Mouse (Mus musculus): ENCODE measurements at regions not wholly inside any gene's neighbourhood (a gene's known extent, or its start where the extent isn't known, plus 50 kb on each side); places are given as distances from the start of the nearest gene placed in this dataset.

DNA sequence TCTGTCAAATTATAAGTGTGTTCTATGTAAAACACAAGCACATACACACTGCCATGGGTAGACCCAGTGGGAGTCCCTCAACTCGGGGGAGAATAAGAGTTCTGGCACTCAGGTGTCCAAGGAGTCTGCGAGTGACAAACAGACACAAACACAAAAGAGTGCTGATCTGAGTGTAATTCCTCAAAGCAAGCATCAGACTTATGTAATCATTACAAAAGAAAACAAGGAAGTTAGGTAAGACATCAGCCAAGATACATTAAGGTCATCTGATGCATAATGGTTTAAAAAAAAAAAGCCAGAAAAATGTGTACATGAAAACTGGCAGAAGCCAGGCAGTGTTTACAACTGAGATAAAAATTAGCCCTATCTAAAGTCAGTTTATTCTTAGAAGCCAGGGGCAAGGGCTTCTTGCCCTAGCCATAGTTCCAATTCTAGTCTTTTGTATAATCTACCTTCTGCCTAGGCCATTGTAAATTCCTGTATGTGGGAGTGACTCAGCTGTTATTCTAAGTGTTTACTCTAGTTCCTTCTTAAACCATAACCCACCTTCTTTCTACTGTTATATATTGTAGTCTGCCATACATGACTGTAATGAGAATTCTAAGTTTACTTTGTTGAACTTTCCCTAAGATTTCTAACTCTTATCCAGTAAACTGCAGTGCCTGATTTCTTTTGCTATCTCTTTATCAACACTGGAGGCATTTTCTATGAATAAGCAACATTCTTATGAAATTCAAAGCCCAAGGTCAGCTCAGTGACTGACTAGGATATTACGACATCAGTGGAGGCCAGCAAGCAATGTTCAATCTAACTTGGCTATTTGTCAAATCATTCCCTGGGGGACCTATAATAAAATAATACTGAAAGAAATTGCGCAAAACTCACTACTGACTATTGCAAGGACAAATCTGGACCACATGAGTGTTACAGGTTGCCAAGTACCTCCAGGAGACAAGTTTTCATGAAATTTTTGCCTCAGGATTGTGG lies 178.1 kb upstream of the Brinp3 start:
- TF ChIP-seq CTCF (conservative IDR thresholded peaks at IDR 0.05; ENCODE audit: insufficient read depth, insufficient read length, low read depth, low read length) (no peak), POLR2A (IDR thresholded peaks at IDR 0.05; ENCODE audit: low read depth, low read length) (no peak)
